Mouse (Mus musculus): ENCODE results near the gene Gng2. TPM values are rescaled to one million over a fixed set of nuclear protein-coding genes. Genes with fewer than 3 reads are reported as not detected.

Gng2 gene
- polyA plus RNA-seq, 1 experiment from 2014 or later = 54.8 TPM

- Histone ChIP-seq H3K4me2 (peak overlapping the region; percentile 7; the same call in 1 of the 2 replicates), H3K36me3 (no peaks in the 10 kb centered on the region), H3K9me3 (replicated peaks) (no peaks in the 10 kb centered on the region), H3K9ac (no peak overlapping the region), H3K4me3 (no peak overlapping the region), H3K4me1 (replicated peaks) (peaks cover 31% of the 10 kb centered on the region), H3K27ac (peak overlapping the region; percentile 75), H3K27me3 (no peaks in the 10 kb centered on the region)
- WGBS = 40% methylated on average over 6 of the region's 6 CpGs
- ATAC-seq (replicated peaks; ENCODE audit: insufficient number of reproducible peaks, insufficient read depth, low FRiP score, low read depth) = peak; percentile 80; the same call in 1 of the 2 replicates
These were observed 44.1 kb downstream of the Gng2 start for GRCm38 (mm10) chr14:19933314-19933713.

GRCm38 (mm10) chr14:19927879-19928278, 49.5 kb downstream of the Gng2 start:
- H3K27me3 ChIP-seq = no peaks in the 10 kb centered on the region
- H3K27ac ChIP-seq = no peak overlapping the region
- no peaks in the 10 kb centered on the region for H3K36me3 ChIP-seq
- no peak overlapping the region for H3K9ac ChIP-seq
- H3K4me3 ChIP-seq = no peak overlapping the region
- ATAC-seq (replicated peaks; ENCODE audit: insufficient number of reproducible peaks, insufficient read depth, low FRiP score, low read depth) = no peak
- no peaks in the 10 kb centered on the region for H3K9me3 ChIP-seq (replicated peaks)
- WGBS = 21% methylated on average over 6 of the region's 6 CpGs
- H3K4me2 ChIP-seq = no peak overlapping the region
- H3K4me1 ChIP-seq (replicated peaks) = peaks cover 30% of the 10 kb centered on the region

- H3K36me3 ChIP-seq = no peaks in the 10 kb centered on the region
- peaks cover 25% of the 10 kb centered on the region for H3K4me1 ChIP-seq (replicated peaks)
- H3K9ac ChIP-seq = no peak overlapping the region
- 42% methylated on average over 2 of the region's 2 CpGs for WGBS
- H3K27me3 ChIP-seq = no peaks in the 10 kb centered on the region
- no peak overlapping the region for H3K4me3 ChIP-seq
- H3K9me3 ChIP-seq (replicated peaks) = no peaks in the 10 kb centered on the region
- H3K27ac ChIP-seq = no peak overlapping the region
- H3K4me2 ChIP-seq = no peak overlapping the region
- ATAC-seq (replicated peaks; ENCODE audit: insufficient number of reproducible peaks, insufficient read depth, low FRiP score, low read depth) = no peak
These were observed 50.3 kb downstream of the Gng2 start for GRCm38 (mm10) chr14:19927156-19927555.

- no peaks in the 10 kb centered on the region for H3K36me3 ChIP-seq
- WGBS = 53% methylated on average over 8 of the region's 8 CpGs
- no peak overlapping the region for H3K4me3 ChIP-seq
- ATAC-seq (replicated peaks; ENCODE audit: insufficient number of reproducible peaks, insufficient read depth, low FRiP score, low read depth) = no peak
- H3K27ac ChIP-seq = no peak overlapping the region
- H3K4me2 ChIP-seq = no peak overlapping the region
- H3K9me3 ChIP-seq (replicated peaks) = no peaks in the 10 kb centered on the region
- peaks cover 25% of the 10 kb centered on the region for H3K4me1 ChIP-seq (replicated peaks)
- no peaks in the 10 kb centered on the region for H3K27me3 ChIP-seq
- no peak overlapping the region for H3K9ac ChIP-seq
These were observed 51.1 kb downstream of the Gng2 start for GRCm38 (mm10) chr14:19926312-19926711.

- Histone ChIP-seq H3K9me3 (replicated peaks) (no peaks in the 10 kb centered on the region), H3K4me1 (replicated peaks) (peaks cover 22% of the 10 kb centered on the region), H3K36me3 (no peaks in the 10 kb centered on the region), H3K4me2 (no peak overlapping the region), H3K9ac (no peak overlapping the region), H3K4me3 (no peak overlapping the region), H3K27me3 (no peaks in the 10 kb centered on the region), H3K27ac (no peak overlapping the region)
- 75% methylated on average over 6 of the region's 6 CpGs for WGBS
- no peak for ATAC-seq (replicated peaks; ENCODE audit: insufficient number of reproducible peaks, insufficient read depth, low FRiP score, low read depth)
These were observed 52.3 kb downstream of the Gng2 start for GRCm38 (mm10) chr14:19925157-19925556.

- H3K36me3 ChIP-seq = no peaks in the 10 kb centered on the region
- H3K27ac ChIP-seq = no peak overlapping the region
- no peak for ATAC-seq (replicated peaks; ENCODE audit: insufficient number of reproducible peaks, insufficient read depth, low FRiP score, low read depth)
- peaks cover 12% of the 10 kb centered on the region for H3K4me1 ChIP-seq (replicated peaks)
- H3K9ac ChIP-seq = no peak overlapping the region
- H3K27me3 ChIP-seq = no peaks in the 10 kb centered on the region
- no peak overlapping the region for H3K4me2 ChIP-seq
- no peaks in the 10 kb centered on the region for H3K9me3 ChIP-seq (replicated peaks)
- 86% methylated on average over 2 of the region's 2 CpGs for WGBS
- no peak overlapping the region for H3K4me3 ChIP-seq
These were observed 53.3 kb downstream of the Gng2 start for GRCm38 (mm10) chr14:19924086-19924485.

GRCm38 (mm10) chr14:19920254-19920691, 57.2 kb downstream of the Gng2 start:
- WGBS = 62% methylated on average over 13 of the region's 13 CpGs
- Histone ChIP-seq H3K4me3 (no peak overlapping the region), H3K36me3 (no peaks in the 10 kb centered on the region), H3K9ac (no peak overlapping the region), H3K4me1 (replicated peaks) (peaks cover 2% of the 10 kb centered on the region; the same call in 1 of the 2 replicates), H3K27me3 (no peaks in the 10 kb centered on the region), H3K9me3 (replicated peaks) (no peaks in the 10 kb centered on the region), H3K27ac (no peak overlapping the region), H3K4me2 (no peak overlapping the region)
- no peak for ATAC-seq (replicated peaks; ENCODE audit: insufficient number of reproducible peaks, insufficient read depth, low FRiP score, low read depth)

GRCm38 (mm10) chr14:19919789-19920188, 57.6 kb downstream of the Gng2 start:
- WGBS = 58% methylated on average over 7 of the region's 7 CpGs
- no peak for ATAC-seq (replicated peaks; ENCODE audit: insufficient number of reproducible peaks, insufficient read depth, low FRiP score, low read depth)
- Histone ChIP-seq H3K9ac (no peak overlapping the region), H3K36me3 (no peaks in the 10 kb centered on the region), H3K9me3 (replicated peaks) (no peaks in the 10 kb centered on the region), H3K4me1 (replicated peaks) (no peaks in the 10 kb centered on the region; the same call in 1 of the 2 replicates), H3K4me3 (no peak overlapping the region), H3K4me2 (no peak overlapping the region), H3K27ac (no peak overlapping the region), H3K27me3 (no peaks in the 10 kb centered on the region)

GRCm38 (mm10) chr14:19917534-19917933, 59.9 kb downstream of the Gng2 start:
- no peak overlapping the region for H3K27ac ChIP-seq
- H3K36me3 ChIP-seq = no peaks in the 10 kb centered on the region
- H3K9ac ChIP-seq = no peak overlapping the region
- H3K9me3 ChIP-seq (replicated peaks) = no peaks in the 10 kb centered on the region
- ATAC-seq (replicated peaks; ENCODE audit: insufficient number of reproducible peaks, insufficient read depth, low FRiP score, low read depth) = no peak
- no peaks in the 10 kb centered on the region for H3K27me3 ChIP-seq
- H3K4me1 ChIP-seq (replicated peaks) = peaks cover 4% of the 10 kb centered on the region; the same call in 1 of the 2 replicates
- 84% methylated on average over 7 of the region's 7 CpGs for WGBS
- H3K4me3 ChIP-seq = no peak overlapping the region
- H3K4me2 ChIP-seq = no peak overlapping the region

GRCm38 (mm10) chr14:19916315-19916714, 61.1 kb downstream of the Gng2 start:
- 80% methylated on average over 2 of the region's 2 CpGs for WGBS

GRCm38 (mm10) chr14:19912891-19913290, 64.5 kb downstream of the Gng2 start:
- Histone ChIP-seq H3K4me1 (replicated peaks) (0 out of 2 replicates have a peak, but pooled peaks cover 4% of the 10 kb centered on the region), H3K4me2 (no peak overlapping the region), H3K27ac (no peak overlapping the region), H3K9me3 (replicated peaks) (no peaks in the 10 kb centered on the region), H3K36me3 (no peaks in the 10 kb centered on the region), H3K27me3 (no peaks in the 10 kb centered on the region), H3K9ac (no peak overlapping the region), H3K4me3 (no peak overlapping the region)
- WGBS = 80% methylated on average over 3 of the region's 3 CpGs
- no peak for ATAC-seq (replicated peaks; ENCODE audit: insufficient number of reproducible peaks, insufficient read depth, low FRiP score, low read depth)

More at GRCm38 (mm10) chr14:19916315-19916714, 61.1 kb downstream of the Gng2 start:
- H3K27me3 ChIP-seq = no peaks in the 10 kb centered on the region
- H3K9me3 ChIP-seq (replicated peaks) = no peaks in the 10 kb centered on the region
- H3K27ac ChIP-seq = no peak overlapping the region
- no peak for ATAC-seq (replicated peaks; ENCODE audit: insufficient number of reproducible peaks, insufficient read depth, low FRiP score, low read depth)
- no peak overlapping the region for H3K4me3 ChIP-seq
- no peak overlapping the region for H3K9ac ChIP-seq
- H3K36me3 ChIP-seq = no peaks in the 10 kb centered on the region
- peaks cover 4% of the 10 kb centered on the region; the same call in 1 of the 2 replicates for H3K4me1 ChIP-seq (replicated peaks)
- no peak overlapping the region for H3K4me2 ChIP-seq

- no peaks in the 10 kb centered on the region for H3K27me3 ChIP-seq
- H3K9me3 ChIP-seq (replicated peaks) = no peaks in the 10 kb centered on the region
- no peak overlapping the region for H3K9ac ChIP-seq
- WGBS = 24% methylated on average over 5 of the region's 5 CpGs
- H3K36me3 ChIP-seq = no peaks in the 10 kb centered on the region
- H3K4me1 ChIP-seq (replicated peaks) = peaks cover 21% of the 10 kb centered on the region
- ATAC-seq (replicated peaks; ENCODE audit: insufficient number of reproducible peaks, insufficient read depth, low FRiP score, low read depth) = peak; percentile 94
- H3K27ac ChIP-seq = peak overlapping the region; percentile 62
- H3K4me3 ChIP-seq = no peak overlapping the region
- no peak overlapping the region for H3K4me2 ChIP-seq
These were observed 71.8 kb downstream of the Gng2 start for GRCm38 (mm10) chr14:19905615-19906014.
